Mouse (Mus musculus): ENCODE measurements around the gene Wwc1. TPM values are rescaled to one million over a fixed set of nuclear protein-coding genes. Genes with fewer than 3 reads are reported as not detected.

Gene Wwc1
- polyA plus RNA-seq, 1 experiment, result 0.16 TPM

DNA sequence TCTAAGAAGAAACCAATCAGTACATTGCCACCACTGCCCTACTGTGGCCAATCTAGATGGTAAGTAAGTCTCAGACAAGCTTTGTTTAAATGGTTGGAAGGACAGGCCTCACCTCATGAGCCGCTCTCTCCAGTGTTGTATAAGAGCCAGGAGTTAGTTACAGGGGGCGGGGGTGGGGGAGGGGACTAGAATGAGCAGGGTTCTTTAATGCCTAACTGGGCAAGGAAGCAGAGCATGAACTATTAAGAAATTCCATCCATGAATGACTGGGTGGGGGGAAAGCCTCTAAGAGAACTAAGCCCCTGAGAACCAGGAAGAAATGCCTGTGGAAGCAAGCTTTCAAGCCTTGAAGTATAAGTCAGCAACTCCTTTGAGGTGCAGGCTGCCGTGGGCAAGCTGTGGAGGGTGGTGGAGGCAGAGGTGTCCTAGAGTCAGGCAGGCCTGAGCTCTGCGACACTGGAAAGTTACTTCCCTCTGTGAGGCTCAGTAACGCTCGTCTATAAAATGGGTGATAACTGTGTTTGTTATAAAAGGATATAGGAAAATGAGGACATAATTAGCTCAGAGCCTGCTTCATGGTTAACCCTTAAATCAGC lies 41.4 kb downstream of the Wwc1 start:
- Histone ChIP-seq H3K27ac (ENCODE audit: insufficient read depth, low read depth, low read length) (no peak overlapping the region), H3K4me1 (ENCODE audit: control insufficient read depth, insufficient read depth, low read length) (no peaks in the 10 kb centered on the region), H3K4me3 (ENCODE audit: insufficient read depth, low read length) (no peak overlapping the region)
- no peak for TF ChIP-seq POLR2A (IDR thresholded peaks at IDR 0.05; ENCODE audit: borderline replicate concordance, low read depth, low read length)

DNA sequence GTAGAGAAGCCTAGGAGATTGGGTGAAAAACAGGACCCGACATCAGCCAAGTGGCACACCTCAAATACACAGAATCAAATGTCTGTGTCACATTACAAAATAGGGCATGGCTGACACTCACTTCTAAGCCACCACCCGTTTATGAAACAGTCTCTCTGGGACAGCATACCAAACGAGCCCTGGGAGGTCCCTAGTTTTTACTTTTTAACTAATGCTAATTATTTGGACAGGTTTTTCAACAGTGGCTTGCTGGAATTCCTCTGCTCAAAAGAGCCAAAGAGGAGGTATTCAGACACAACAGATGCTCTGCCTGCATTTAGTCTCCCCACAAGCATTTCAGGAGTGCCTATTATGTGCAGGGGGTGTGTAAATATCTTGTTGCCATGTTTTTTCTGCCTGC lies 44.7 kb downstream of the Wwc1 start:
- no peak overlapping the region for H3K4me3 ChIP-seq (ENCODE audit: insufficient read depth, low read length)
- H3K27ac ChIP-seq (ENCODE audit: insufficient read depth, low read depth, low read length), result no peak overlapping the region
- no peaks in the 10 kb centered on the region for H3K4me1 ChIP-seq (ENCODE audit: control insufficient read depth, insufficient read depth, low read length)
- TF ChIP-seq CTCF (IDR thresholded peaks at IDR 0.05; ENCODE audit: low read depth, low read length) (no peak), POLR2A (IDR thresholded peaks at IDR 0.05; ENCODE audit: borderline replicate concordance, low read depth, low read length) (no peak)

DNA sequence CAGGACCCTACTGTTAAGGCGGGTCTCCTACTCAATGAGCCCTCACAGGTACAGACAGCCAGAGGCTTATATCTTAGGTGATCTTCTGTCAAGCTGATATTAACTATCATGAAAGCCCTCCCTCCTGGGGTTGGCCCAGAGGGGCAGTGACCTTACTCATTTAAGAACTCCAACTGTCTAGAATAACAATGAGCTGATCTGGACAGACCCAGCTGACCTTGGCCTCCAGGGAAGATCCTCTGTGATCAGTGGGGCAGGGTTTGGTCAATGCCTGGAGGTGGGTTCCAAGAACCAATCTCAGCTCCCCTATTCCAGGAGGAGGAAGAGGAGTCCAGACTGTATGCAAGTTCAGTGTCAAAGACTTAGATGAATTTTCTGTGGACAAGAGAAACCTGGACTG lies 45.2 kb downstream of the Wwc1 start:
- no peak for TF ChIP-seq POLR2A (IDR thresholded peaks at IDR 0.05; ENCODE audit: borderline replicate concordance, low read depth, low read length)
- TF ChIP-seq CTCF (IDR thresholded peaks at IDR 0.05; ENCODE audit: low read depth, low read length), result no peak
- Histone ChIP-seq H3K27ac (ENCODE audit: insufficient read depth, low read depth, low read length) (no peak overlapping the region), H3K4me1 (ENCODE audit: control insufficient read depth, insufficient read depth, low read length) (no peaks in the 10 kb centered on the region), H3K4me3 (ENCODE audit: insufficient read depth, low read length) (no peak overlapping the region)

DNA sequence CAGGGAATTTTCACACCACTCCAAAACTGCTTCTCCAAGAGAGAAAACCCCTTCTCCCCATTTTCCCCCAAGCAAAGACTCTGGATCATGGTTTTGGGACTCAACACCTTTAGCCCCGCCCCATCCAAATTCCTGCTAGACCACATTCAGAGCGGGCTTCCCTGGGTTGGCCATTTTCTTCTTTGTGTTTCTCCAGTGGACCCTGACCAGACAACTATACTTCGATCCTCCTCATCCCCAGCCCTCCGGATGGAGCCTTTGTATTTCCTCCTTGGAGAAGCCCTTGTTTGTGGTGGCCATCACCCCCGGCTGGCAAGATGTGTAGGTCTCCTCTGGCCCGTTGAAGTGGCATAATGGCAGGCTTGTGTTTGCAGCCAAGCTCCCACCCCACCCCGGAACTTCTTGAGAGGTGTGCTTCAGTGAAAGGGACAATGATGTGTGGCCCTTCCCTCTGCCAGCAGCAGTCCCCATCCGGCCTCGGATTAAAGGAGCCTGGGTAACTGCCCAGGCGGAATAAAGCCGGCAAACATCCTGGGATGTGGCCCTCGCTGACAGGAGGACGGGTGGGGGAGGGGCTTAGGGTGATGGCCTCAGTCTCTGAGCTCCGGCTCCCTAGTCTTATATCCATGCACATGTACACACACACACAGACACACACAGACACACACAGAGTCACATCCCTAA lies 46.8 kb downstream of the Wwc1 start:
- no peaks in the 10 kb centered on the region for H3K4me1 ChIP-seq (ENCODE audit: control insufficient read depth, insufficient read depth, low read length)
- no peak for TF ChIP-seq CTCF (IDR thresholded peaks at IDR 0.05; ENCODE audit: low read depth, low read length)
- no peak for TF ChIP-seq POLR2A (IDR thresholded peaks at IDR 0.05; ENCODE audit: borderline replicate concordance, low read depth, low read length)
- no peak overlapping the region for H3K27ac ChIP-seq (ENCODE audit: insufficient read depth, low read depth, low read length)
- no peak overlapping the region for H3K4me3 ChIP-seq (ENCODE audit: insufficient read depth, low read length)

DNA sequence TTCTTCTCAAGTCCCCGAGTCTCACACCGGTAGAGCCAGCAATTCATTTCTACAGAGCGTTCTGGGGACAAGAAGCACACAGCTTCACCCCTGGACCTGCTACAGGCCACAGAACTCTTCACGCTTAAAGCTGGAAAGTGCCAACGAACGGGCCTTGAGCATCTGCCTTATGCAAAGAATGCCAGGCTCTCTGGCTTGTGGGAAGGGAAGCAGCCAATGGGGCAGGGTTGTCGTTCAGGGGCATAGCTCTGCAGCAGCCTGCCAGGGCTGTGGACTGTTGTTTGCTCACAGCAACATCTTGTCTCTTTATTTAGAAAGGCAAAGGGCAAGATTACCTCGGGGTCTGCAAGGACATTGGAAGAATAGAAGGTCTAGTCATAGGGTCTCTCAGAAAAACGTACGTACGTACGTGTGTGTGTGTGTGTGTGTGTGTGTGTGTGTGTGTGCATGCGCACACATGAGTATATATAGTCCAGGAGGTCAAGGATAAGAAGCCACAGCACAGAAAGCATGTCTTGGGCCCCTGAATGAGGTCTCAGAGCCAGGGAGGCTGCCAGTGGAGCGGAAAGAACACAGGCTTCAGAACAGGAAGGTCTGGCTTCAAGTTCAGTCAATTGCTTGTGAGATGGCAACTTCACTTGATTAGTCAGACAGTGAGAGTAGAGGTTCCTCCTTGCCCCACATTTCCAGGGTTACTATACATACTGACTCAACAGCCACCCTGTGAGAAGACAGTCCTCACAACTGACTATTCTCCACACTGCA lies 48.0 kb downstream of the Wwc1 start:
- Histone ChIP-seq H3K4me1 (ENCODE audit: control insufficient read depth, insufficient read depth, low read length) (no peaks in the 10 kb centered on the region), H3K4me3 (ENCODE audit: insufficient read depth, low read length) (no peak overlapping the region), H3K27ac (ENCODE audit: insufficient read depth, low read depth, low read length) (no peak overlapping the region)
- TF ChIP-seq CTCF (IDR thresholded peaks at IDR 0.05; ENCODE audit: low read depth, low read length) (no peak), POLR2A (IDR thresholded peaks at IDR 0.05; ENCODE audit: borderline replicate concordance, low read depth, low read length) (no peak)

DNA sequence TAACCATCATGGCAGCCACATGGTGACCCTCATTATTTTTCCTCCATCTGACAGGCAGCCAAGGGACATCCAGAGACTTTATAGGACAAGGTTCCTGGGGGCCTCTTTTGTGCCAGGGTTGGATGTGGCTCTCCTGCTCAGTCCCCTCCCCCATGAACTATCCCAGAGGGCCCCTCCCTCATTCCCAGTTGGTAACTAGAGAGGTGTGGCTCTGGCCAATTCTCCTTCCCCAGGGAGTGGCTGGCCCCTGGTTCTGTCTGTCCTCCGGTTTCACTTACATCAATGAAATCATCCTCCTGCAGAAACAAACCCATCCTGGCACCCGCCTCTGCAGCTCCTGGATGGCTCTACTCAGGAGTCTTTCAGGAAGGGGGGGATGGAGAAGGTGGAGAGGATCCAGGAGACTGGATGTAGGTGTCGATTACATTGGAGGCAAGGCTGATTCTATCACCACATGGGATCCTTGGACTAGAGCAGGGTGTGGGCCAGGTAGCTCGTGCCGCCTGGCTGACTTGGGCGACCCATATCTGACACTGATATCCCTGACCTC lies 49.7 kb downstream of the Wwc1 start:
- Histone ChIP-seq H3K4me3 (ENCODE audit: insufficient read depth, low read length) (no peak overlapping the region), H3K4me1 (ENCODE audit: control insufficient read depth, insufficient read depth, low read length) (no peaks in the 10 kb centered on the region), H3K27ac (ENCODE audit: insufficient read depth, low read depth, low read length) (no peak overlapping the region)
- TF ChIP-seq CTCF (IDR thresholded peaks at IDR 0.05; ENCODE audit: low read depth, low read length) (no peak), POLR2A (IDR thresholded peaks at IDR 0.05; ENCODE audit: borderline replicate concordance, low read depth, low read length) (no peak)

- no peak for TF ChIP-seq POLR2A (IDR thresholded peaks at IDR 0.05; ENCODE audit: borderline replicate concordance, low read depth, low read length)
- TF ChIP-seq CTCF (IDR thresholded peaks at IDR 0.05; ENCODE audit: low read depth, low read length), result no peak
- Histone ChIP-seq H3K27ac (ENCODE audit: insufficient read depth, low read depth, low read length) (no peak overlapping the region), H3K4me3 (ENCODE audit: insufficient read depth, low read length) (no peak overlapping the region), H3K4me1 (ENCODE audit: control insufficient read depth, insufficient read depth, low read length) (no peaks in the 10 kb centered on the region)
Measured at GRCm38 (mm10) chr11:35928453-35928852, 51.9 kb downstream of the Wwc1 start.

DNA sequence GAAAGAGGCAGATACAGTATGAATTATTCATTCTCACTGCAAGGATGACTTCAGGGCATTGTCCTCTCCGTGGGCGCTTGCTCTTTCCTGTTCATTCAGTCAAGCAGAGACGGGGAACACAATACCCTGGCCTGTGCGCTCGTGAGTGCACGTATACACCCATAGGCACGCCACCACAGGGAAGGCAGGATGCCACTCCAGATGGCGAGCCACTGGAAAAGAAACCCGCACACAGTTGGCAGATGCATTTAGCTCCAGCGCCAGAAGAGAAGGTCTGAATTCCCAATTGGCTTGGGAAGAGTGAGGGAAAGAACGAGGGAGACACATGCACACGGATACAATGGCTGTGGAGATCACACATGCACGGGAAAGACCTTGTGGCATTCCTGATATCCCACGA lies 53.0 kb downstream of the Wwc1 start:
- TF ChIP-seq POLR2A (IDR thresholded peaks at IDR 0.05; ENCODE audit: borderline replicate concordance, low read depth, low read length) (no peak), CTCF (IDR thresholded peaks at IDR 0.05; ENCODE audit: low read depth, low read length) (no peak)
- no peak overlapping the region for H3K4me3 ChIP-seq (ENCODE audit: insufficient read depth, low read length)
- no peak overlapping the region for H3K27ac ChIP-seq (ENCODE audit: insufficient read depth, low read depth, low read length)
- H3K4me1 ChIP-seq (ENCODE audit: control insufficient read depth, insufficient read depth, low read length), result no peaks in the 10 kb centered on the region

GRCm38 (mm10) chr11:35925592-35925991 lies 54.7 kb downstream of the Wwc1 start:
- Histone ChIP-seq H3K4me1 (ENCODE audit: control insufficient read depth, insufficient read depth, low read length) (no peaks in the 10 kb centered on the region), H3K27ac (ENCODE audit: insufficient read depth, low read depth, low read length) (no peak overlapping the region), H3K4me3 (ENCODE audit: insufficient read depth, low read length) (no peak overlapping the region)
- TF ChIP-seq CTCF (IDR thresholded peaks at IDR 0.05; ENCODE audit: low read depth, low read length), result no peak
- no peak for TF ChIP-seq POLR2A (IDR thresholded peaks at IDR 0.05; ENCODE audit: borderline replicate concordance, low read depth, low read length)

All from bone marrow macrophage, adult 2 months (primary cell).